Mouse (Mus musculus) liver, adult 2 months (tissue): ENCODE results near the gene Bmp6.

Experiments
- CTCF ChIP-seq: fragments of 200-500 bp; IDR thresholded peaks from 2 replicates; pipeline ENCODE4 v1.5.1; 2011; ENCODE audit warnings: low read depth, low read length, control low read depth
- POLR2A ChIP-seq: fragments of 200-500 bp; IDR thresholded peaks from 2 replicates; pipeline ENCODE4 v1.6.1; 2011; ENCODE audit warnings: low read length, control low read depth; ENCODE audit not compliant: insufficient read depth; ENCODE audit errors: extremely low read depth

DNA sequence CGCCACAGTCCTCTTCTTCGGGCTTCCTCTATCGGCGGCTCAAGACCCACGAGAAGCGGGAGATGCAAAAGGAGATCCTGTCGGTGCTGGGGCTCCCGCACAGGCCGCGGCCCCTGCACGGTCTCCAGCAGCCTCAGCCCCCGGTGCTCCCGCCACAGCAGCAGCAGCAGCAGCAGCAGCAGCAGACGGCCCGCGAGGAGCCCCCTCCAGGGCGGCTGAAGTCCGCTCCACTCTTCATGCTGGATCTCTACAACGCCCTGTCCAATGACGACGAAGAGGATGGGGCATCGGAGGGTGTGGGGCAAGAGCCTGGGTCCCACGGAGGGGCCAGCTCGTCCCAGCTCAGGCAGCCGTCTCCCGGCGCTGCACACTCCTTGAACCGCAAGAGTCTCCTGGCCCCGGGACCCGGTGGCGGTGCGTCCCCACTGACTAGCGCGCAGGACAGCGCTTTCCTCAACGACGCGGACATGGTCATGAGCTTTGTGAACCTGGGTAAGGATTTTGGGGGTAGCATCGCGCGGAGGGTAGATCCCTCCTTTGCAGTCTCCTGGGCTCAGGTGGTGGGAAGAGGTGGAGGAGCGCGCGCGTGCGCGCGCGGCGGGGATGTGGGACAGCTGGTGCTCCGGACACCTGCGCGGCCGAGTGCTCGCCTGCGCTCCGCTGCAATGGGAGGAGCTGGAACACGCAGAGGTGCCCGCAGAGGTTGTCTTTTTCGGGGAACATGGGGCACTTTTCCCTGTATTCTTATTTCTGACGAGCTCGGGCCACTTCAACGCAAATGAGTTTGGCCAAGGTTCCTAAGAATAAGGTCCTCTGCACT lies 1.4 kb downstream of the Bmp6 start:
- TF ChIP-seq POLR2A (no peak), CTCF (no peak)
